Mouse (Mus musculus): Measurements from ENCODE around the gene Timm9. TPM values are rescaled to one million over a fixed set of nuclear protein-coding genes. Genes with fewer than 3 reads are reported as not detected.
A peak's percentile ranks its signal among the peaks of the same experiment; 100 is the strongest.

Gene Timm9
- 10 to 100 TPM; 50.0 to 51.3 TPM for total RNA-seq (2021)

DNA sequence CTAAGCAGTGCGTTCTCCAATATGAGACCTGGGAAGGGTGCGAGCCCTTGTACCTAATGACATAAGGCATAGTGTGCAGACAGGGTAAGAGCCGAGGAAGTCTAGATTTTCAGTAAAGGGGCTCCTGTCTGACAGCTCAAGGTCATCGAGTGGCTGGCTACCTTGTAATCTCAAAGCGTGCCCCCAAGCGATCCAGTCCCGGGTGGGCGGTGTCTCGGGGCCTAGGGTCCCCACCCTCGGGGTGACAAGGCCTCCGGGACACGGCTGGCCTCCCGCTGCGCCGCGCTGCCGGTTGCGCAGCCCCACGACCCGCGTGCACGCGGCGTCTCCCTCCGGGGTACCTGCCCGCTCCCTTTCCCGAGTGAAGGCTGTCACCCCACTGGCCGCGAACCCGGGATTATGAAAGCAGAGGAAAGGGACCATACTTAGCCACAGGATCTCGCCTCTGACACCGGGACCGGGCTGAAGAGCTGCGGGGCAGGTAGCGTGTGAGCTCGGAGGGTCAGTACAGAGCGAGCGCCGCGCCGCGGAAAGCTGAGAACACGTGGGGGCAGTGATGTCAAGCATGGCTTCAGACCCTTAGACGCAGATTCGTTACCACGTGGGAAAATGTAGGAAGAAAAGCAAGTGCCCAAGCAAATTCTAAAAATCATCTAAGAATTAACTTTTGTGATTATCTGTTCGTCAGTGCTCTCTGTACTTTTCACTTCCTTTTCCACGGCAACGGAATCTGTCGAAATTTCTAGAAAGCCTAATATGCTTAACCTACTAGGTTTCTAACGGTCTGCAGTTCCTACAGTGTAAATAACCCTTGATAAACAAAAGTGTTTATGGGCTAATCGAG lies at the start of gene Timm9, which contains the start of gene 2700049A03Rik:
Gene Timm9, minus strand, starts transcription at position 555 of the 844 bp plus-strand sequence.
Gene 2700049A03Rik, plus strand, starts transcription at position 719 of the 844 bp plus-strand sequence.
- peak; percentile 79 for DNase-seq

DNA sequence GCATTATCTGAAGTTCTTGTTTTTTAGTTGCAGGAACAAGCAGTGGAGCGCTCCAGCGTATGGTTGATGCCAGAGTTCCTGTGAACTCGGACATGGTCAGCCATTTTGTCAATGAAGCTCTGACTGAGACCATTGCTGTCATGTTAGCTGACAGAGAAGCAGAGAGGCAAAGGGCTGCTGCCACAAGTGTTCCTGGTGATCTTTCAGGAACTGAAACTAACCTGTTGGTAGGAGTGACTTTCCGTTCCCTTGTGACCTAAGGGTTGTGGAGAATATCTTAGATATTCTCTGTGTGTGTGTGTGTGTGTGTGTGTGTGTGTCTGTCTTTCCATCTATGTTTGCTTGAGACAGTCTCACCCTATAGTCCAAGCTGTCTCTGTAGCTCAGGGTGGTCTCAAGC lies 47.9 kb upstream of the Timm9 start:
- no peak for DNase-seq

DNA sequence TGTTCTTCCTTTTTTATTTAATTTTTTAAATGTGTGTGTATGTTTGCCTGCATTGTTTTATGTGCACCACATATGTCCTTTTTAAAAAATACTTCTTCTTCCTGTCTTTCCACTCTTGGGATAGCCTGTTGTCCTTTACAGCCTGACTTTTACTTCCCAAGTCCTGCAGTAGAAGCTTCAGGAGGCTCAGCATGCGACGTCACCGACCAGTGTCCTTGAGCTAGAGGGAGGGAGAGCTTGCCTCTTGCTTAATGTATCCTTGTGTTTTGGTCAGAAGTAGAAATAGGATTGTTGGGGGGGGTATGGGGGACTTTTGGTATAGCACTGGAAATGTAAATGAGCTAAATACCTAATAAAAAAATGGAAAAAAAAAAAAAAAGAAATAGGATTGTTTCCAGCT lies 47.3 kb upstream of the Timm9 start:
- DNase-seq, result no peak

DNA sequence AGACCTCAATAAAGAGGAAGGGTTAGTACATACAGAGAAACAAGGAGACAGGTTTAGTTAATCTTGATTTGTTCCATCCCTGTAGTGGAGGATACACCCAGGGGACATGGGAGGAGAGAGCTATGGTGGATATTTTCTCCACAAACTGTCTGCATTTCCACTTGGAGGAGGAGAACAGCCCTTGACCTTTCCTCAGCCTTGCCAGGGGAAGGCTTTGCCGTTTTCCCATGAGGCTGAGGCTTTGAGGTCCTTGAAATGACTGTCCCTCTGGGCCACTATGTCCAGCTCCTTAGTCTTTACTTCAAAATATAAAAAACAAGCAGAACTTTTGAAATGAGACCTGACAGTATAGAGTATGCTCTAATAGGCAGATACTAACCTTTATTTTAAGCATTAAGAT lies 33.4 kb upstream of the Timm9 start:
- no peak for DNase-seq

DNA sequence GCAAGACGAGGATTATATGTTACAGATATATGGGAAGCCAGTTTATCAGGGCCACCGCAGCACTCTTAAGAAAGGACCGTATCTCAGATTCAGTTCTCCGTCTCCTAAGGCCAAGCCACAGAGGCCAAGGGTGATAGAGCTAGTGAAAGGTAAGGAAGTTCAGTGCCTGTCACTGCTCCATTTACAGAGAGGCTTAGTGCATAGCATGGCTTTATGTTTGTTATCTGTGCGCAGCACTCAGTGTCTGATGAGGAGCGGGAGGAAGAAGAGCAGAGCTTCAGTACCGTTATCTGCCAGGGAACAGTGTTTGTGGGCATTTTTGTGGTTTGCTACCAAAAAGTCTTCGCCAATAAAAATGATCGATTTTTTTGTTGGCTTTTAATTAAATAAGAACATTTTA lies 27.9 kb upstream of the Timm9 start:
- DNase-seq, result no peak

DNA sequence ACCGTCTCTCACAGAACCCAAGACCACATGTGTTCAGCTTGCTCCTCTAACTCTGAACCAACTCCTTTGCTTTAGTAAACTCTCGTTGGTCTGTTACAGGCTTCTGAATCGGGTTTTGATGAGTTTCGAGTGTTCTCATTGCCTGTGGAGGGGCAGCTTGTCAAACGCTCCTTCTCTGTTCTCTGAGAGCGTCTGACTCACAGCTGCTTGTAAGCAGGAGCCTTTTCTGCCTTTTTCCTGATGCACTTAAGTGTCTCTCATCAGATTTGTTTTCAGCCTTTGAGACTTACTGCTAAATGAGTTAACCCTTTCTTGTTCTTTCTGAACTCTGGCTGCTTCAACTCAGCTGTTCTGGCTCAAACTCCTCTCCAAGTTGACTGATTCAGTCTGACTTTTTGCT lies 21.5 kb upstream of the Timm9 start:
- no peak for DNase-seq

DNA sequence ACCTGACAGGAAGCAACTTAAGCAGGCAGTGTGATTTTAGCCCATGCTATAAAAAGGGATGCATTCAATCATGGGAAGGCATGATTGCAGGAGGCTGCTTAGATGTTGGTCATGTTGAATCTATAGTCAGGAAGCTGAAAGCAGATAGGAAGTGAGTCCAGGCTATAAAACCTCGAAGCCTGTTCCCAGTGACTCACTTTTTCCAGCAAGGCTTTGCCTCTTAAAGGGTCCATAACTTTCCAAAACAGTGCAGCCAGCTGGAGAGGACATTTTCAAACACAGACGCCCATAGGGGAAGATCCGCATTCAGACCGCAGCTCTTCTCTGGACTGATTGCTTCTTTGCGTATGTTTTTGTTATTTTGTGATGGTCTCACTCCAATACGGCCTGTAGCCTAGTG lies 18.5 kb upstream of the Timm9 start:
- no peak for DNase-seq

DNA sequence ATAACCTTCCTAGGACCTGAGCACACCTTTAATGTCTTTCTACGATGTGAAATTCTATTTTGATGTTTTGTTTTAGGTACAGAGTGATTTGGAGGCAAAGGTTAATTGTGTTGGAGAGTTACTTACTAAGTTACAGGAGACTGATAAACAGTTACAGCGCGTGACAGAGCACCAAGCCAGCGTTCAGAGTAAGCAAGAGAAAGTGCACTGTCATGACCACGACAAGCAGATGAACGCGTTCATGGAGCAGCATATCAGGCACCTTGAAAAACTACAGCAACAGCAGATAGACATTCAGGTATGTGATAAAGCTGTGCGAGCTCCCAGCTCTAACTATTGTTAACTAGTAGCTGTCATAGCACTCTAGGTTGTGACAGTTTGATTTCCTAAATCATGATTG lies 13.7 kb upstream of the Timm9 start:
- DNase-seq, result no peak

DNA sequence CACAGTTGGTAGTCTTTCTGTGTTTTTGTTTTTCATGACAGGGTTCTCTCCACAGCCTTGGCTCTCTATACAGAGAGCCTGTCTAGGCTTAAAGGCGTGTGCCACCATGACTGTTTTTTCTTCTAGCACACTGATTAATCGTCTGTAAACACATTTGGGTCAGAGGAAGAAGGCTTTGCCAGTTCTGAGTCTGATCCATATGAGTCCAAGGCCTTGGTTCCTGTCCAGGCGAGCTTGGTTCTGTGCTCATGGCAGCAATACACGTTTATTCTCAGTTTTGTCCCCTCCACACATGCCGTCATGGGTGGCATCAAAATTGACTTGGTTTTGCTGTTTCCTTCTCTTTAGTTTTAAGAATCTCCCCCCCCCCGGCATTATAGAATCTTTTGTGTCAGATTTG lies 13.0 kb upstream of the Timm9 start:
- no peak for DNase-seq

DNA sequence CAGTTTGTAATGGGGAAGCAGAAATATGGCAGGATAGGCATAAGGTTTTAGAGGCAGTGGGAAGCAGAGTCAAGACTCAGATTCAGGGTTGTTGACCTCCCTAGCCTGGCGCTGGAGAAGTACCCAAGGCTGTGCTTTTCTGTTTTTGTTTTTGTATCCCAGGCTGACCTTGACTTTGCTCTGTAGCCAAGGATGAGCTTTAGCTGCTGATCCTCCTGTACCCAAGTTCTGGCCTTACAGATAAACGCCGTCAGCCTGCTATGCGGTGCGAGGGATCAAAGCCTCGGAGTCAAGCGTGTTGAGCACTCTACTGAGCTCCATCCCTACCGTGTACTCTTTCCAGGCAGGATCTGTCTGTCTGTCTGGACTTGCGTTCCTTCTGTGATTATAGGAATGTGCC lies 12.3 kb upstream of the Timm9 start:
- no peak for DNase-seq

DNA sequence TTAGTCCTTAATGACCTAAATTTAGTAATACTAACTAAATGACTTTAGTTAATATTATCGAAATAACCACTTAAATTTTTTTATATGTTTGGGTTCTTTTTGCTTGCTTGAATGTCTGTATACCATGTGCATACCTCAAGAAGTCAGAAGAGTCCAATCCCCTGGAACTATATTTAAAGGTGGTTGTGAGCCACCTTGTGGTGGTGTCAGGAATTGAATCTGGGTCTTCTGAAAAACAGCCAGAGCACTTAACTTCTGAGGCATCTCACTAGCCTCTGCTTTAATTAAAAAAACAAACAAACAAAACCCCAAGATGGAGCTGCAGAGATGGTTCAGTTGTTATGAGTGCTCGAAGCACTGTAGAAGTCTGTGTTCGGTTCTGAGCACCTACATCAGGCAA lies 11.2 kb upstream of the Timm9 start:
- DNase-seq, result peak; percentile 60

DNA sequence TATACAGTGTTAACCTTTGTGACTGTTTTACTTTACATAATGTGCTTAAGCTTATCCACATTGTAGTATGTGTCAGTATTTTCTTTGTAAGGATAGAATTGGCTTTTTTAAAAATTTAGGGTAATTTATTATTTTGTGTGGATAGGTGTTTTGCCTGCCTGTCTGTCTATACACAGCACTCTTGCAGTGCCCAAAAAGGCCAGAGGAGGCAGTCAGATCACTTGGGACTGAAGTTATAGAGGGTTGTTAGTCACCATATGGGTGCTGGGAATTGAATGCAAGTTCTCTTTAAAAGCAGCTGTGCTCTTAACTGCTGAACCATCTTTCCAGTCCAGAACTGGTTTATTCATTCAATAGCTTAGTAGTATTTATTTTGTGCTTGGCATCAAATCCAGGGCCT lies 4.7 kb upstream of the Timm9 start:
- DNase-seq, result no peak

DNA sequence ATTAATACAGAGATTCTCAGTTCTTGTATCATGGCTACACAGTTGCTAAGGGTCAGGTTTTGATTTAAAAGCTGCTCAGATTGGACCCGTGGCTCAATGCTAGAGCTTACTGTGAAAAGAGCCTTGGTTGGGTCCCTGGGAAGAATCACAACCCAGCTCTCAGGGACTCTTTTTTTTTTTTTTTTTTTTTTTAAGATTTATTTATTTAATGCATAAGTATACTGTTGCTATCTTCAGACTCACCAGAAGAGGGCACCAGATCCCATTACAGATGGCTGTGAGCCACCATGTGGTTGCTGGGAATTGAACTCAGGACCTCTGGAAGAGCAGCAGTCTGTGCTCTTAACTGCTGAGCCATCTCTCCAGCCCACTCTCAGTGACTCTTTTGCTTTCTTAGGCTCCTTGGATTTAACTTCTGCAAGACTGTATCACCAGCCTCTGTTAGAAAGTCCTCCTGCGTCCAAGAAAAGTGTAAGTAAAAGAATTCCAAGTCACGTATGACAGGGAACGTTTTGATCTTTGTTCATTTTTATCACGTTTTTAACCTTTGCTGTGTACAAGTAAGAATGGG lies 2.9 kb upstream of the Timm9 start:
- DNase-seq, result no peak

DNA sequence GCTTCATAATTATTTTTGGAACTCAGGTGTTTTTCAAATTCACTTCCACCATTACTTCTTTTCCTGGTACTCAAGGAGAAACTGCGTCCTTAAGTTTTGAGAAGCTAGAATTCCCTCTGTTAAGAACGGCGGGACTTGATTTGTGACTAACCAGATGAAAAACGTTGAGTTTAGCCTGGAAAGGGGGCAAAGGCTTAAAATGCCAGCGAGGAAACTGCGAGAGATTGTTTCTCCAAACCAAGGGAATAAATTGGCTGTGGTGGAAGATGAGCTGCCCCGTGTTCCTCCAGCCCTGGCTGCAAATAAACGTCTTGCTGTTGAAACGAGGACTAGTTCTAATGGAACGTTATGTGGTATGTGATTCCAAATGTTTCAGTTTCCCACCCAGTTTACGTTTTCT lies 1.2 kb upstream of the Timm9 start:
- DNase-seq, result no peak

DNA sequence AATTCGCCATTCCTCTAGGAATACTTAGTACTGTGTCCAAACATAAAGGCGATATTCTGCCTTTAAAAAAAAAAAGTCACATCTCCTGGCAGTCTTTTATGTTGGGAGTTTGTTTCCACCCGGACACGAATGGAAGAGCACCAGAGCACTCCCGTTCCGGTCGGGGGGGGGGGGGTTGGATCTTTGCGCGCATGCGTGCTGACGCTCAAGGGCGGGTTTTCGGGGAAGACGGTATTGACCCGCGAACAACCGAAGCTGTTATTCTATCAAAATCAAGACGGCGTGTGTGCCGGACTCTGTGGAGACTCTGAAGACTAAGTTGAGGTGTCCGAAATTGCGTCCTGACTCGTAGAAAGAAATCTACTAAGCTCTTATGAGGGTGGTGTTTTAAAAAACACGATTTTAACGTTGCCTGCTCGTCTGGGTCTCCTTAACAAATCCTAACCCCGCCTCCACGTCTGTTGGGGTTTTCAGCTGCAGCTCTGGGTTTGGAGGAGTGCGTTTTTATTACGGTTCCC lies 549 bp upstream of the Timm9 start:
- DNase-seq, result peak; percentile 89

DNA sequence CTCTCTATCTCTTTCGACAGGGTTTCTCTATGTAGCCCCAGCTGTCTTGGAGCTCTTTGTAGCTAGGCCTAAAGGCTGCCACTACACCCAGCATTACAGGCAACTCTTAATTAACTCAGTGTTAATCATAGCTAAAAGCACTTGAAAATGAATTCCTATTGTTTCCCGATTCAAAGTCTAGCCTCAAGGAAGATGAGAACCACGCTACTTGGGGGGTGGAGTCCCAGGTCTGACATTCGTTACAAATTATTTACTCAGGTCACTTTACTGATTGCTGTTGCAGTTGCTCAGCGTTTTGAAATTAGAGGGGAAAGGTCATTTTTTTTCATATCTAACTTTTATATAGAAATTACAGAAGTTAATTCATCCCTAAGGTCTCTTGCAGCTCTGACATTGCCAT lies 903 bp downstream of the Timm9 start:
- DNase-seq, result no peak

DNA sequence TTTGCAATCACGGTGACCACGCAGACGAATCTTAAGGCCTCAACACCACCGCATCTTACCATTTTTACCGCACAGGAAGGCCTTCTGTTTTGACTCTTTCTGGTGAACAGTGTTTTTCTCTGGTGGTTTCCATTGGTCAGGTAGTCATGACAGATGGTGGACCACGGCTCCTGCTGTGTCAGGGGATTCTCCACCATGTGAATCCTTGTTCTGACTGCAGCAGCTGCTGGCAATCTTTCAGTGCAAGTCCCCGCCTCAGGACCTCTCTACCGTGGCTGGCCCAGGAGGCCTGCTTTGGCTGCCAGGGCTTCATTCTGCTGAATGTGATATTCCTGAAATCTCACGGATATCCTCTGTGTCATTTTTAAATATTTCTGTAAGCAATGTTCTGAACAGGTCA lies 13.2 kb downstream of the Timm9 start:
- DNase-seq, result no peak

DNA sequence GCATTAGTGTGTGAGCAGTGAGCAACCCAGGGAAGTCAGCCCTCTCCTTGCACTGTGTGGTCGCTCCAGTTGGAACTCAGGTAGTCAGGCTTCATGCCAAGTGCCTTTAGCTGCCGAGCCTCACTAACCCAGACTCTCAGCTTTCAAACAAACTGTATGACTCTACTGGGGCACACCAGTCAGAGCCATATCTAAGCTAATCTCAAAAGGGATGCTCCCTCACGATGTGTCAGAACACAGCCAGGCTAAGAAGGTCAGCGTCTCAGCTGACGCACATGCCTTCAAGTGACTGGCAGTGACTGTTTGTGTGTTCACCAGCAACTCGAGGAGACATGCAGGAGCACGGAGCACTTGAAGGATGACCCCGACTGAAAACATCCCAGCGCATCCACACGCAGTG lies 13.8 kb downstream of the Timm9 start:
- DNase-seq, result no peak

DNA sequence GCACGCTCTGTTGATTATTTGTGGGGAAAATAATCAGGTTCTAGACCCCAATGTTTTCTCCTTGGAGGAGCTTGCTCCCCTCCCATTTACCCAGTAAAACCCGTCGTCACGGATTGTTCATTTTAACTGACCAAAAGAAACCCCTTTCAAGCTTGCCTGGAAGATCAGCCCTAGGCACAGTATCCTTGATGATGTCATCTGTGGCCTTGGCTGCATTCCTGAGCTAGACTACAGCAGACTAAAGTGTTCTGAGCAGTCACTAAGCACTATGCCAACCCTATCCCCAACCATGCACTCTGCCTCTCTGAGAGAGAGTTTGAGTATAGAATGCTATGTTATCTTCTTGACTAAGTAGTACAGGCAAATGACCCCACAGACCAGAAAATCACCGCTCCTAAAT lies 20.1 kb downstream of the Timm9 start:
- no peak for DNase-seq

DNA sequence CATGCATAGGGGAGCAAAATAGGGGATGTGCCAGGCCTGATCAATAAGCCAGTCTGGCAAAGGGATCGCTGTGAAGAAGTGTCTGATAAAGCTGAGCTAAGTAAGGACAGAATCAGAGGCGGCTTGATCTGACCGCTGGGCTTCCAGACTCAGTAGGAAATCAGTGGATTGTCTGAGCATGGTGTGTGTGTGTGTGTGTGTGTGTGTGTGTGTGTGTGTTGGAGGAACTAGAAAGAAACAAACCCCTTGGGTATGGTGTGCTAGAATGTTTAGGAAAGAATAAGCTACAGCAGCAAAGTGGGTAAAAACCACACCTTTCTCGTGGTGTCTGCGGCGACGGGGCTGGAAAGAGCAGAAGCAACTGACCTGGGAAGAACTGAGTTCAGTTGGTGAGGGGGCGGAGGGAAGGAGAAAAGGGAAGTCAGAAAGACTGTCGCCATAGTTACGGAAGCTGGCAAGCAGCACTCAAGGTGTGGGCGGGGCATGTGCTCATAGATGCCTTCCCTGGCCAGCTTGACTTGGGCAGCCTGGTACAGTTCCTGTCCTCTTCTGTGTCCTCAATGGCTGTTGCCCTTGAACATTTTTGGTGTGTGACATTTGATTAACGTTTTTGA lies 22.7 kb downstream of the Timm9 start:
- peak; percentile 34 for DNase-seq

DNA sequence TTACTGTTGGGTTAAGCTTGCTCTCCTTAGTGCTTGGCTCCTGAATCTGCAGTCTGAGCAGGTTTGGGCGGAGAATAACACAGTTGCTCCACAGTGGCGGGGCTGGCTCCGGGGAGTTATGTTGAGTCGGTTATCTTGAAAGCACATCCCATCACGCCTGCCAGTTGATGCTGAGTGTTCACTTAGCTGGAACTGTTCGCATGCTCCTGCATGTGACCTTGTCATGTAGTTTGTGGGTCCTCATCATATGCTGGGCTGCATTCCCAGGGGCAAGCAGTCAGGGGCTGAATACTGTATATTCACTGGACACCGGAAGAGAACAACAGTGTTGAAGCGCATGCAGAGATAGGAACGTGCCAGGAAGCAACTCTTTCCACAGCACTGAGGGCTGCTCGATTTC lies 23.4 kb downstream of the Timm9 start:
- no peak for DNase-seq

DNA sequence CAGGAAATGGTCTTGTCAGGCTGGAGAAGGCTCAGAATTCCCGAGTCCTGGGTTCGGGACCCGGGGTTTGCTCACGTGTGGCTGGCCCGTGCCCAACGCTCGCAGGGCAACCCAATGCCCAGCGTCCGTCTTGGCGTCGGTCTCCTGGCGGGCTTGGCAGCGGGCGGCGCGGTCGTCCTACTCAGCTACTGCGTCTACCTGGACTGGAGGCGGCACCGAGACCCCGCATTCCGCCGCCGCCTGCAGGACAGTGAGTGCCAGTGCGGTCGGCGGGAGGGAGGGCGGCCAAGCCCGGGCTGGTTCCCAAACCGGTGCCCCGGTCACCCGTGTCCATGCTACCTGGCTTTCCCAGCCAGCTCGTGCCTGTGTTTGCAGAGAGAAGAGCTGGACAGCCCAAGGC lies 25.2 kb downstream of the Timm9 start, which contains the start of gene Tomm20l:
Gene Tomm20l, plus strand, starts transcription at position 98 of the 400 bp plus-strand sequence.
- DNase-seq, result peak; percentile 53

DNA sequence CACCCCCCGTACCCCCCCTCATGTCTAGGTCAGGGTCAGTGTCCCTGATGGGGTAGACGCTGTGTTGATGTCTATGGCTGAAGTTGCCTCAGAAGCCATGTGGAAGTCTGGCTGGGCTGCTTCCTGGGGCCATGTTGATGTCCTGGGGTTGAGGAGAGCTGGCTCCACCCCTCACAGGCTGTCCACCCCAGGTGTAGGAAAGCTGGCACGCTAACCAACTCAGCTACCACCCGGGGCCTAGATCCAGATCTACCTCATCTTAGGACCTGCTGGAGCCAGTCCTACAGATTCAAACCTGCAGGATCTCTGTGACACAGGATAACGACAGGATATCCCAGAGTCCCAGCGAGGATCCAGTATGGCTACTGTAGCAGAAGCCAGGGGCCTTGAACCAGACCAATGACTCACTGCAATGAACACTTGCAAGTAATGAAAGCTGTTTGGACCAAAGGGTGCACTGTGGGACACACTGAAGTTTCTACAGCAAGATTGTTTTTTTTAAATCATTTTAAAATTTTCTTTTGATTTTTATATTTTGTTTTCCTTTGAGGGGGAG lies 29.2 kb downstream of the Timm9 start:
- DNase-seq, result no peak

All from heart, postnatal 4 days (tissue).